ENCODE assay signal across 23 mouse cellular contexts in genomic region chr19:11464795-11465194, GRCm38 (mm10). TPM values are rescaled to one million over a fixed set of nuclear protein-coding genes. Genes with fewer than 3 reads are reported as not detected.
DNase-seq lines count a peak whose midpoint lies in the region; ATAC-seq and TF ChIP-seq lines count a peak whose summit lies in the region.
"Not testable (repeated sequence)": the region's sequence is repeated elsewhere in the genome, so short reads cannot be mapped to it uniquely, and the experiment has no call there.
"Had no signal": no experiment of that assay in that cellular context is flagged by ENCODE, and none has a peak within 500 bp of the region (broad histone marks: within the 10 kb centered on the region; RNA-seq: fewer than 3 reads in every experiment).

No protein-coding gene starts in this region.

- in situ Hi-C loops in Patski (cut with MboI; ENCODE audit: low pct_unique_long_range_greater_than_20kb), result loop anchor here (5.0 kb wide), 2 partner anchors 42 to 53 kb away; partner anchors contain the start of gene Ms4a6b

- not testable (repeated sequence) for H3K9ac ChIP-seq in liver, adult 2 months (ENCODE audit: low read depth, low read length)

- not testable (repeated sequence) for TF ChIP-seq POLR2A in bone marrow macrophage, adult 2 months (IDR thresholded peaks at IDR 0.05; ENCODE audit: borderline replicate concordance, low read depth, low read length); liver, adult 2 months (IDR thresholded peaks at IDR 0.05; ENCODE audit: extremely low read depth, insufficient read depth, low read length)

- DNase-seq in Patski (ENCODE audit: low read depth, low spot score), result not testable (repeated sequence)
- peak; percentile 97 for DNase-seq in heart, adult 11 months
- peak; percentile 28 for DNase-seq in liver, adult 2 months (ENCODE audit: extremely low read depth, low read depth, low spot score)
- DNase-seq in lung, postnatal 25 days (ENCODE audit: low spot score), result peak; percentile 35
- peak; percentile 28 for DNase-seq in naive thymus-derived CD4-positive, alpha-beta T cell, adult 2 months (ENCODE audit: low read depth)

- CTCF ChIA-PET in Patski (lab: Charles Lee), result not testable (repeated sequence)

- peaks cover 25% of the 10 kb centered on the region for H3K4me1 ChIP-seq in bone marrow macrophage, adult 2 months (ENCODE audit: control insufficient read depth, insufficient read depth, low read length)
- not testable (repeated sequence) for H3K4me1 ChIP-seq in liver, adult 2 months (ENCODE audit: control insufficient read depth, insufficient read depth, low read length)

- not testable (repeated sequence) for H3K27me3 ChIP-seq in Patski; liver, adult 2 months (ENCODE audit: control insufficient read depth, insufficient read depth, low read length)

- 0% methylated on average over 1 of the region's 1 CpGs for WGBS in liver, adult 2 months

- H3K4me3 ChIP-seq in bone marrow macrophage, adult 2 months (ENCODE audit: insufficient read depth, low read length), result 0 out of 2 replicates have a peak overlapping the region, but pooled peaks have one; percentile 30
- H3K4me3 ChIP-seq in liver, adult 2 months (ENCODE audit: insufficient read depth, low read depth, low read length), result not testable (repeated sequence)

- peak overlapping the region; percentile 92 for H3K27ac ChIP-seq in bone marrow macrophage, adult 2 months (ENCODE audit: insufficient read depth, low read depth, low read length)
- H3K27ac ChIP-seq in liver, adult 2 months (replicated peaks; ENCODE audit: insufficient read depth, low read depth, low read length), result not testable (repeated sequence)

- not testable (repeated sequence) for H3K79me2 ChIP-seq in liver, adult 2 months (ENCODE audit: control insufficient read depth, insufficient read depth, low read length)

- peak; percentile 82 for ATAC-seq in Patski
- peak; percentile 93 for ATAC-seq in megakaryocyte, adult 5-6 weeks (ENCODE audit: poor library complexity, severe bottlenecking)

- not testable (repeated sequence) for TF ChIP-seq CTCF in Patski (IDR thresholded peaks at IDR 0.05); bone marrow macrophage, adult 2 months (IDR thresholded peaks at IDR 0.05; ENCODE audit: low read depth, low read length); liver, adult 2 months (IDR thresholded peaks at IDR 0.05; ENCODE audit: low read depth, low read length)

- not testable (repeated sequence) for H3K36me3 ChIP-seq in liver, adult 2 months (ENCODE audit: control insufficient read depth, insufficient read depth, low read length)

- POLR2A ChIA-PET in Patski (lab: Charles Lee), result interaction anchor here (0.6 kb wide), 1 partner anchor 74 kb away, joined by 3 read pairs; no protein-coding TSS in a partner anchor

RNA-seq across cellular contexts. Expression of gene Ms4a6c, which starts 4.4 kb away (rescaled TPM):
- polyA plus RNA-seq in Patski (2021), result not detected
- 610 and 628 TPM in 2 replicates for polyA plus RNA-seq in bone marrow macrophage, adult 2 months (2012; ENCODE audit: insufficient read depth, insufficient read length, missing spikeins)
- 5.6 and 6.6 TPM in 2 replicates for total RNA-seq in liver, adult 2 months (2014; rRNA removed)
- 1.0 and 1.8 TPM in 2 replicates for polyA plus RNA-seq in liver, adult 2 months (2012; rRNA removed)
- 815 and 879 TPM in 2 replicates for total RNA-seq in megakaryocyte, adult 5-6 weeks (2015)
- total RNA-seq in megakaryocyte, adult 5-6 weeks (2017), result 614 and 767 TPM in 2 replicates
- polyA plus RNA-seq: erythroblast, embryonic 14.5 days had no signal

RNA-seq across cellular contexts. Expression of gene Gm8369, which starts 20.9 kb away (rescaled TPM):
- not detected for polyA plus RNA-seq in Patski (2021)
- 13.4 and 15.4 TPM in 2 replicates for polyA plus RNA-seq in bone marrow macrophage, adult 2 months (2012; ENCODE audit: insufficient read depth, insufficient read length, missing spikeins)
- 1.1 and 1.4 TPM in 2 replicates for total RNA-seq in liver, adult 2 months (2014; rRNA removed)
- polyA plus RNA-seq in liver, adult 2 months (2012; rRNA removed), result 0.22 and 0.48 TPM in 2 replicates
- 16.9 and 21.9 TPM in 2 replicates for total RNA-seq in megakaryocyte, adult 5-6 weeks (2015)
- total RNA-seq in megakaryocyte, adult 5-6 weeks (2017), result 10.4 and 12.3 TPM in 2 replicates
- total RNA-seq: gastrocnemius, adult 8-10 months; gastrocnemius, postnatal 25 days had no signal
- polyA plus RNA-seq: cerebellum, adult 2 months; embryonic facial prominence, embryonic 10.5 days; embryonic facial prominence, embryonic 13.5 days; erythroblast, embryonic 14.5 days; forebrain, embryonic 12.5 days; forebrain, embryonic 15.5 days; G1E; heart, embryonic 12.5 days; heart, embryonic 15.5 days; hindbrain, embryonic 10.5 days; hindbrain, embryonic 13.5 days; hindbrain, embryonic 16.5 days; intestine, embryonic 16.5 days had no signal

RNA-seq across cellular contexts. Expression of gene Ms4a4b, which starts 21.4 kb away (rescaled TPM):
- 0.12 TPM for polyA plus RNA-seq in Patski (2021)
- 5.6 and 8.4 TPM in 2 replicates for polyA plus RNA-seq in bone marrow macrophage, adult 2 months (2012; ENCODE audit: insufficient read depth, insufficient read length, missing spikeins)
- 0.65 and 1.1 TPM in 2 replicates for total RNA-seq in liver, adult 2 months (2014; rRNA removed)
- polyA plus RNA-seq in liver, adult 2 months (2012; rRNA removed), result 0.96 and 1.9 TPM in 2 replicates
- 53.5 and 63.3 TPM in 2 replicates for total RNA-seq in megakaryocyte, adult 5-6 weeks (2015)
- total RNA-seq in megakaryocyte, adult 5-6 weeks (2017), result 17.0 and 32.8 TPM in 2 replicates
- total RNA-seq: CH12.LX; gastrocnemius, adult 8-10 months had no signal
- polyA plus RNA-seq: embryonic facial prominence, embryonic 10.5 days; forebrain, embryonic 12.5 days; forebrain, embryonic 15.5 days; G1E; heart, embryonic 12.5 days; hindbrain, embryonic 10.5 days; hindbrain, embryonic 13.5 days; hindbrain, embryonic 16.5 days had no signal

RNA-seq across cellular contexts. Expression of gene Ms4a6b, which starts 51.5 kb away (rescaled TPM):
- polyA plus RNA-seq in Patski (2021), result not detected
- polyA plus RNA-seq in bone marrow macrophage, adult 2 months (2012; ENCODE audit: insufficient read depth, insufficient read length, missing spikeins), result 338 and 351 TPM in 2 replicates
- 3.2 and 4.7 TPM in 2 replicates for total RNA-seq in liver, adult 2 months (2014; rRNA removed)
- polyA plus RNA-seq in liver, adult 2 months (2012; rRNA removed), result 0.61 and 0.98 TPM in 2 replicates
- 242 and 270 TPM in 2 replicates for total RNA-seq in megakaryocyte, adult 5-6 weeks (2015)
- total RNA-seq in megakaryocyte, adult 5-6 weeks (2017), result 138 and 141 TPM in 2 replicates
- polyA plus RNA-seq: erythroblast, embryonic 14.5 days had no signal

Comparison
In these comparisons a context has a peak if more than half of its experiments do, and no peak if none do; other contexts are left out.
1. RNA of gene Ms4a6c, which starts 4.4 kb away (polyA plus RNA-seq): 610 to 628 TPM in bone marrow macrophage, adult 2 months; 1.0 to 1.8 TPM in liver, adult 2 months and not detected in Patski (single experiment); every median in the first group is over 100 times any median in the second.